Mouse (Mus musculus): ENCODE results near the gene Josd1.

DNA sequence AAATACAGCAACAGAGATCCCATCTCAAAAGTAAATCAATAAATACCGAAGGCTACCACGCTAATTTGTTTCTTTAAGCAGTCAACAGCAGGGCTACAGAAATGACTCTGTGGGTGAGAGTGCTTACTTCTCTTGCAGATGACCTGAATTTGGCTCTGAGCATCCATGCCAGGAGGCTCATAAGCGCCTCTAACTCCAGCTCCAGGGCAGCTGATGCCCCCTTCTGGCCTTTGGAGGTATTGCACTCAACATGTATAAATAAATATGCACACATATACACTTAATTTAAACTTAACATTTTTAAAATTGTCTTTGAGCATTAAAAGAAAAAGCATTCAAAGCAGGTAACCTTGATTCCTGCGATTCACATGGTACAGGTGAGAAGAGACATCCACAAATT is 36.2 kb downstream of the Josd1 start:
- TF ChIP-seq CTCF (conservative IDR thresholded peaks at IDR 0.05 in 1 of 2, IDR thresholded peaks at IDR 0.05 in 1 of 2; ENCODE audit: low read depth in 2 of 2, low read length in 2 of 2) (peak; percentile 60 to 63), HCFC1 (IDR thresholded peaks at IDR 0.05; ENCODE audit: low read depth, low read length) (no peak), USF1 (IDR thresholded peaks at IDR 0.05; ENCODE audit: low read depth, low read length) (no peak), MAFK (IDR thresholded peaks at IDR 0.05; ENCODE audit: insufficient replicate concordance, low read length) (no peak), ZKSCAN1 (IDR thresholded peaks at IDR 0.05; ENCODE audit: borderline replicate concordance, low read depth, low read length) (no peak), GABPA (IDR thresholded peaks at IDR 0.05; ENCODE audit: insufficient replicate concordance, low read depth, low read length) (no peak), POLR2A (IDR thresholded peaks at IDR 0.05; ENCODE audit: low read depth, low read length) (no peak), EP300 (IDR thresholded peaks at IDR 0.05; ENCODE audit: low read length) (no peak), TCF12 (IDR thresholded peaks at IDR 0.05; ENCODE audit: low read depth, low read length) (no peak), ZC3H11A (IDR thresholded peaks at IDR 0.05; ENCODE audit: low read depth, low read length) (no peak), BHLHE40 (IDR thresholded peaks at IDR 0.05; ENCODE audit: low read depth, low read length) (no peak), MAZ (IDR thresholded peaks at IDR 0.05; ENCODE audit: low read depth, low read length) (no peak)

All from CH12.LX (cell line).